Mouse (Mus musculus) liver, embryonic 14.5 days (tissue): ENCODE data around the gene H2afv. TPM values are rescaled to one million over a fixed set of nuclear protein-coding genes. Genes with fewer than 3 reads are reported as not detected.

Experiments
- ATAC-seq: fragments of 200-750 bp; cut with Nextera tagmentation; 2 replicates; pipeline ENCODE4 v1.8.0; 2017; ENCODE audit warnings: moderate number of reproducible peaks, mild to moderate bottlenecking, moderate library complexity; ENCODE audit not compliant: insufficient read depth
- DNase-seq, 3 experiments: peaks; one replicate each; pipeline ENCODE4 v3.0.0-alpha.2; 2012 to 2013; ENCODE audit warnings: low read depth in 3 of 3, low spot score in 3 of 3
- H3K27ac ChIP-seq: fragments of 300-500 bp; sonication (generic); 2 replicates; pipeline ENCODE4 v1.5.1; 2014; ENCODE audit warnings: moderate library complexity, mild to moderate bottlenecking, control low read depth, inconsistent platforms
- H3K27me3 ChIP-seq: fragments of 300-500 bp; sonication (generic); 2 replicates; pipeline ENCODE4 v1.6.1; 2014; ENCODE audit warnings: mild to moderate bottlenecking, low read length, moderate library complexity; ENCODE audit not compliant: control insufficient read depth, insufficient read depth
- H3K36me3 ChIP-seq: fragments of 300-500 bp; sonication (generic); replicated peaks from 2 replicates; pipeline ENCODE4 v1.6.1; 2014; ENCODE audit warnings: low read depth; ENCODE audit not compliant: control insufficient read depth, insufficient read depth
- H3K4me1 ChIP-seq, 2 experiments: fragments of 200-500 bp in 1 of 2; fragments of 300-500 bp in 1 of 2; sonication (generic) in 1 of 2; replicated peaks; 2 replicates each; pipeline ENCODE4 v1.6.1; 2012 to 2014; ENCODE audit warnings: antibody characterized with exemption in 1 of 2, inconsistent platforms in 1 of 2, low read length in 1 of 2; ENCODE audit not compliant: control insufficient read depth in 2 of 2, insufficient read depth in 2 of 2
- H3K4me2 ChIP-seq: fragments of 300-500 bp; sonication (generic); 2 replicates; pipeline ENCODE4 v1.6.1; 2014; ENCODE audit warnings: low read depth, mild to moderate bottlenecking, control low read depth, moderate library complexity
- H3K4me3 ChIP-seq, 2 experiments: fragments of 200-500 bp in 1 of 2; fragments of 300-500 bp in 1 of 2; sonication (generic) in 1 of 2; 2 replicates each; pipeline ENCODE4 v1.5.1; 2012 to 2014; ENCODE audit warnings: low read depth in 2 of 2, low read length in 2 of 2, mild to moderate bottlenecking in 2 of 2, control low read depth in 1 of 2, inconsistent platforms in 1 of 2, moderate library complexity in 1 of 2; ENCODE audit not compliant: insufficient read depth in 1 of 2
- H3K9ac ChIP-seq: fragments of 300-500 bp; sonication (generic); replicated peaks from 2 replicates; pipeline ENCODE4 v1.6.1; 2014; ENCODE audit warnings: mild to moderate bottlenecking, control low read depth, moderate library complexity
- H3K9me3 ChIP-seq: fragments of 300-500 bp; sonication (generic); 2 replicates; pipeline ENCODE4 v1.6.1; 2016; ENCODE audit warnings: low read length, mixed read lengths; ENCODE audit not compliant: control insufficient read depth
- CTCF ChIP-seq: IDR thresholded peaks from 2 replicates; pipeline ENCODE4 v1.5.1; 2016; ENCODE audit warnings: antibody characterized with exemption, low read depth, control low read depth
- EP300 ChIP-seq: IDR thresholded peaks from 2 replicates; pipeline ENCODE4 v1.6.1; 2016; ENCODE audit warnings: antibody characterized with exemption, low read depth
- WGBS: fragments of 180-500 bp; shearing (Covaris S2); extraction: QIAGEN DNeasy Blood & Tissue Kit; methylation state at CpG from one replicate; pipeline ENCODE4 v1.1.7; 2014; ENCODE audit not compliant: insufficient replicate concordance; 5-methylcytosine and 5-hydroxymethylcytosine counted together
- polyA plus RNA-seq, 2 experiments: library from polyadenylated mRNA; depleted of rRNA in 1 of 2; stranded (reverse) in 1 of 2; unstranded in 1 of 2; fragments of >200 nt; fragmentation: Nextera tagmentation in 1 of 2; extraction: Ambion mirVana in 1 of 2; gene quantifications; 2 replicates each; pipeline versions ENCODE4 v1.2.1 to v1.2.3; 2012 to 2014

The H2afv gene
- polyA plus RNA-seq, 2 experiments = 44.2 to 117 TPM

GRCm38 (mm10) chr11:6442566-6442965, 1.7 kb downstream of the H2afv start:
- Histone ChIP-seq H3K4me1 (peaks cover 7 to 9% of the 10 kb centered on the region in 2 experiments), H3K4me2 (peak overlapping the region; percentile 70), H3K36me3 (peaks cover 26% of the 10 kb centered on the region), H3K4me3 (peak overlapping the region; percentile 21 to 97; a peak in 3 of 4 replicates), H3K27me3 (no peaks in the 10 kb centered on the region), H3K9ac (peak overlapping the region; percentile 97; the same call in 1 of the 2 replicates), H3K9me3 (no peaks in the 10 kb centered on the region), H3K27ac (no peak overlapping the region)
- 83% methylated on average over 4 of the region's 4 CpGs for WGBS
- DNase-seq (no peak), ATAC-seq (no peak)
- TF ChIP-seq EP300 = no peak
- no peak for TF ChIP-seq CTCF

GRCm38 (mm10) chr11:6440171-6440570, 4.1 kb downstream of the H2afv start:
- Histone ChIP-seq H3K36me3 (peaks cover 44% of the 10 kb centered on the region), H3K4me3 (no peak overlapping the region), H3K4me2 (no peak overlapping the region), H3K27me3 (no peaks in the 10 kb centered on the region), H3K27ac (no peak overlapping the region), H3K9ac (no peak overlapping the region), H3K9me3 (no peaks in the 10 kb centered on the region), H3K4me1 (peaks cover 4 to 6% of the 10 kb centered on the region in 2 experiments)
- no peak for TF ChIP-seq CTCF
- no peak for TF ChIP-seq EP300
- ATAC-seq (no peak), DNase-seq (no peak)
- WGBS = 90% methylated on average over 4 of the region's 4 CpGs

DNA sequence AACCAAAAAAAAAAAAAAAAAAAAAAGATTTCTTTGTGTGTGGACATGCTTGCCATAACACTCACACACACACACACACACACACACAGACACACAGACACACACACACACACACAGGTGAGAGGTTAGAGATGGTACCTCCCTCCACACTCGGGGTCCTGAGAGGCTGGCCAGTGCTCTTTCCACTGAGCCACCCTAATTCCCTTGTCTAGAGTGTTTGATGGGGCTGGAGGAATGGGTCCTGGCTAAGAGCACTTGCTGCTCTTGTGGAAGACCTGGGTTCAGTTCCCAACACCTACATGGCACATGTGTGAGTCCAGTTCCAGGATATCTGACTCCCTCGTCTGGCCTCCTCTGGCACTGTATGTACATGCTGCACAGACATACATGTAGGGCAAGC, 6.6 kb downstream of the H2afv start:
- no peak for DNase-seq
- Histone ChIP-seq H3K9ac (no peak overlapping the region), H3K27me3 (no peaks in the 10 kb centered on the region), H3K36me3 (peaks cover 68% of the 10 kb centered on the region), H3K4me3 (no peak overlapping the region), H3K27ac (no peak overlapping the region), H3K4me2 (no peak overlapping the region), H3K9me3 (no peaks in the 10 kb centered on the region), H3K4me1 (peaks cover 0 to 2% of the 10 kb centered on the region in 2 experiments; a peak in 2 of 4 replicates)
- no peak for TF ChIP-seq CTCF
- TF ChIP-seq EP300 = no peak
- no peak for ATAC-seq
- WGBS = 88% methylated on average over 2 of the region's 2 CpGs

- Histone ChIP-seq H3K9me3 (no peaks in the 10 kb centered on the region), H3K36me3 (peaks cover 79% of the 10 kb centered on the region), H3K4me1 (no peaks in the 10 kb centered on the region), H3K27me3 (no peaks in the 10 kb centered on the region), H3K4me3 (no peak overlapping the region), H3K9ac (no peak overlapping the region), H3K4me2 (no peak overlapping the region), H3K27ac (no peak overlapping the region)
- peak; percentile 68 for ATAC-seq
- TF ChIP-seq CTCF = peak; percentile 93
- no peak for TF ChIP-seq EP300
- DNase-seq = peak in 1 of 3 experiments; percentile 32
- 67% methylated on average over 8 of the region's 8 CpGs for WGBS
Measured at GRCm38 (mm10) chr11:6436442-6436841, 7.8 kb downstream of the H2afv start.

- H3K9ac ChIP-seq = no peak overlapping the region
- no peaks in the 10 kb centered on the region for H3K4me1 ChIP-seq
- no peaks in the 10 kb centered on the region for H3K9me3 ChIP-seq
- no peak overlapping the region for H3K27ac ChIP-seq
- TF ChIP-seq EP300 (no peak), CTCF (no peak)
- ATAC-seq (no peak), DNase-seq (no peak)
- WGBS = 87% methylated on average over 7 of the region's 7 CpGs
- peaks cover 91% of the 10 kb centered on the region for H3K36me3 ChIP-seq
- H3K4me2 ChIP-seq = no peak overlapping the region
- H3K4me3 ChIP-seq = no peak overlapping the region
- no peaks in the 10 kb centered on the region for H3K27me3 ChIP-seq
Measured at GRCm38 (mm10) chr11:6430186-6430585, 14.1 kb downstream of the H2afv start.
